Mouse (Mus musculus) heart, adult 9 months (tissue): ENCODE measurements around the gene Cbx8.

Experiments used
- DNase-seq, 2 experiments: peaks; one replicate each; pipeline ENCODE4 v3.0.0; 2022; ENCODE audit warnings: low spot score in 2 of 2

Cbx8 gene

DNA sequence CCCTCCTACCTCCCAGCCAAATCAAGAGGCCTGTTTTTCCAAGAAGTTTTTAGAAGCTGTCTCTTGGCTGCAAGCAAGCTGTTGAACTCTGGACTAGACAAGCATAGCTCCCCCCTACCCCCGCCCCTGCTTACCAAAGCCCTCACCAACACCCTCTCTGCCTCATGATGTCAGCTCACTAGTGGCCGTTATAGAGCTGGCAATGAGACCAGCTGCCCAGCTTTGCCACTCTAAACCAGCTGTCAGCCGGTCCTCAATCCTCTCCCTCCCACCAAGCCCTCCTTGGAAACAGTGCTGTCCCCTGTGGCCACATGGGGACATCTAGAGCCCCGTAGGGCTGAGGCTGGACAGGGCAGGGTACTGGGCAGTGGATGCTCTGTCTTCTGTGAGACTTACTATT lies 45.3 kb downstream of the Cbx8 start:
- no peak for DNase-seq

DNA sequence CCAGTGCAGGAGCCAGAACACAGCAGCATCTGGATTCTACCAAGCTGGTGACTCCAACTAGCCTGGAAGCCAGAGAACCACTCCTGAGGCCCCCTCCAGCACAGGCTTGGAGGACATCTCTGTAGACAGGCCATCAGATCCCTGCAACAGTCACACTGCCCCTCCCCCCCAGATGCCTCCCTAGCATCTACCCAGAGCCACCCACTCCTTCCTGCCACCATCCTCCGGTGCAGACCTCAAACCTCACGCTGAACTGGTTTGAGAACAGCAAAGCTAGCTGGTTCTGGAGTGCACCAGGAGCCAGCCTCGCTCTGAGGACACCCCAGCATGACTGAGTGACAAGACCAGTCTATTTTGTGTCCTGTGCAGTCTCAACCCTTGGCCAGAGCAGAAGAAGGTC lies 48.0 kb downstream of the Cbx8 start:
- no peak for DNase-seq

- DNase-seq = no peak
Observed at GRCm38 (mm10) chr11:118987999-118988398, 52.8 kb downstream of the Cbx8 start, which contains the start of gene Enpp7. TSS of gene Enpp7 (plus strand) at chr11:118988188.
